Mouse (Mus musculus): ENCODE data around the gene Zcchc4.

GRCm38 (mm10) chr5:52736046-52736445 lies 39.2 kb upstream of the Zcchc4 start:
- TF ChIP-seq POLR2A (IDR thresholded peaks at IDR 0.05; ENCODE audit: insufficient read length, low read depth) = no peak
- TF ChIP-seq MAX (IDR thresholded peaks at IDR 0.05; ENCODE audit: low read depth) = no peak
- no peak for TF ChIP-seq CEBPB (IDR thresholded peaks at IDR 0.05; ENCODE audit: insufficient read depth, poor library complexity, severe bottlenecking)
- TF ChIP-seq USF1 (IDR thresholded peaks at IDR 0.05; ENCODE audit: low read depth) = no peak
- TF ChIP-seq MYOG (IDR thresholded peaks at IDR 0.05; ENCODE audit: control insufficient read depth in 1 of 3, insufficient read depth in 1 of 3, insufficient read length in 2 of 3, low read depth in 2 of 3) = no peak
- no peak for TF ChIP-seq POLR2AphosphoS2 (IDR thresholded peaks at IDR 0.05; ENCODE audit: insufficient read length, low read depth)
